Mouse (Mus musculus) hindbrain, embryonic 14.5 days (tissue): ENCODE data around the gene B3gnt7. TPM values are rescaled to one million over a fixed set of nuclear protein-coding genes. Genes with fewer than 3 reads are reported as not detected.

Experiments used
- ATAC-seq: fragments of 200-750 bp; cut with Nextera tagmentation; 2 replicates; pipeline ENCODE4 v1.8.0; 2017; ENCODE audit warnings: moderate number of reproducible peaks, mild to moderate bottlenecking, moderate TSS enrichment, moderate library complexity; ENCODE audit not compliant: low FRiP score
- DNase-seq: peaks from one replicate; pipeline ENCODE4 v3.0.0-alpha.2; 2015; ENCODE audit warnings: low spot score
- H3K27ac ChIP-seq: fragments of 300-500 bp; sonication (generic); 2 replicates; pipeline ENCODE4 v1.5.1; 2014; ENCODE audit warnings: mild to moderate bottlenecking, moderate library complexity
- H3K27me3 ChIP-seq: fragments of 300-500 bp; sonication (generic); 2 replicates; pipeline ENCODE4 v1.6.1; 2014; ENCODE audit warnings: mild to moderate bottlenecking, low read length, mixed read lengths; ENCODE audit not compliant: control insufficient read depth, insufficient read depth
- H3K36me3 ChIP-seq: fragments of 300-500 bp; sonication (generic); replicated peaks from 2 replicates; pipeline ENCODE4 v1.6.1; 2014; ENCODE audit not compliant: control insufficient read depth, insufficient read depth
- H3K4me1 ChIP-seq: fragments of 300-500 bp; sonication (generic); replicated peaks from 2 replicates; pipeline ENCODE4 v1.6.1; 2014; ENCODE audit warnings: antibody characterized with exemption, low read length, mixed read lengths; ENCODE audit not compliant: control insufficient read depth, insufficient read depth
- H3K4me2 ChIP-seq: fragments of 300-500 bp; sonication (generic); replicated peaks from 2 replicates; pipeline ENCODE4 v1.6.1; 2014; ENCODE audit warnings: mild to moderate bottlenecking, moderate library complexity
- H3K4me3 ChIP-seq: fragments of 300-500 bp; sonication (generic); replicated peaks from 2 replicates; pipeline ENCODE4 v1.5.1; 2014; ENCODE audit warnings: mild to moderate bottlenecking, low read length
- H3K9ac ChIP-seq: fragments of 300-500 bp; sonication (generic); 2 replicates; pipeline ENCODE4 v1.6.1; 2014
- H3K9me3 ChIP-seq: fragments of 300-500 bp; sonication (generic); 2 replicates; pipeline ENCODE4 v1.6.1; 2016; ENCODE audit warnings: low read length; ENCODE audit not compliant: control insufficient read depth
- WGBS: fragments of 180-500 bp; shearing (Covaris S2); extraction: QIAGEN DNeasy Blood & Tissue Kit; methylation state at CpG from one replicate; pipeline ENCODE4 v1.1.7; 2014; 5-methylcytosine and 5-hydroxymethylcytosine counted together
- polyA plus RNA-seq: library from polyadenylated mRNA; unstranded; fragments of >200 nt; fragmentation: Nextera tagmentation; extraction: Ambion mirVana; gene quantifications from 2 replicates; pipeline ENCODE4 v1.2.1, GENCODE M21; 2014

B3gnt7 gene
- polyA plus RNA-seq, 1 experiment from 2014 or later, result 7.5 TPM

GRCm38 (mm10) chr1:86309270-86309833 is 6.7 kb downstream of the B3gnt7 start:
- 91% methylated on average over 7 of the region's 7 CpGs for whole genome bisulfite sequencing

DNA sequence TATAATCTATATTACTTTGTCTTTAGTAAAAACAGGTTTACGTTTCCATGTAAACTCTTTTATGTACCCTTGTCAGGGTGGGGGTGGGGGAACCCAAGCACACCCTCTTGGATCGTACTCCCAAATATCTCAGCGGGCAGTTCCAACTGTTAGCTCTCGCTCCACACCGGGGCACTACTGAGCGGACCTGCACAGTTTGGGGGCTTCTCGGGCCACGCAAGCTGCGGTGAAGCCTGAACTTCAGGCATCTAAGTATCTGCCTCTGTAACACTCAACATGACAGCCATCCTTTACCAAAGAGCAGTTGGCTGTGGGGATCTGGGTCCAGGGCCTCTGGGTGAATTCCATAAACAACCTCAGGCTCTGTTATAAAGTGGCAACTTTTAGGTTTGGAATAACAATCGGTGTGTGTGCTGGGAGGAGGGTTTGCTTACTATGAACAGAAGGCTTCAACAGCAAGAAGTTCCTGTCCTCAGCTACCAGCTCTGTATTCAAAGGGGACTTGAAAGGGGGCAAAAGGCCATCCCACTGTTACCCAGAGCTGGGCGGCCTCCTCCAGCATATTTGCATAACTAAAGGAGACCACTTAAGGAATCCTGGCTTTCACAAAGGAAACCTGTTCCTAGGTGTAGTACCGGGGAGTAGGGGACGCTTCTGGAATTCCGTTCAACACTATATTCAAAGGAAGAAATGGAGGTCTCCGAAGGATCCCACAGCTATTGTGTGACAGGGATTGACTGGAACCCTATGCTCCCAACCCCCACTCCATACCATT is 8.1 kb downstream of the B3gnt7 start:
- 11% methylated on average over 15 of the region's 15 CpGs for WGBS
- DNase-seq, result no peak

More at GRCm38 (mm10) chr1:86309270-86309833, 6.7 kb downstream of the B3gnt7 start:
- H3K27me3 ChIP-seq, result peaks cover 8% of the 10 kb centered on the region
- no peak overlapping the region for H3K4me3 ChIP-seq
- H3K9ac ChIP-seq, result no peak overlapping the region
- DNase-seq (no peak), ATAC-seq (no peak)
- H3K4me2 ChIP-seq, result no peak overlapping the region
- 0 out of 2 replicates have a peak, but pooled peaks cover 4% of the 10 kb centered on the region for H3K4me1 ChIP-seq
- no peaks in the 10 kb centered on the region for H3K36me3 ChIP-seq
- H3K9me3 ChIP-seq, result no peaks in the 10 kb centered on the region
- H3K27ac ChIP-seq, result no peak overlapping the region

GRCm38 (mm10) chr1:86311467-86312005 is 8.9 kb downstream of the B3gnt7 start:
- DNase-seq (no peak), ATAC-seq (no peak)
- Histone ChIP-seq H3K4me3 (no peak overlapping the region), H3K9me3 (no peaks in the 10 kb centered on the region), H3K27ac (no peak overlapping the region), H3K9ac (no peak overlapping the region), H3K4me2 (no peak overlapping the region), H3K4me1 (0 out of 2 replicates have a peak, but pooled peaks cover 4% of the 10 kb centered on the region), H3K27me3 (no peaks in the 10 kb centered on the region), H3K36me3 (no peaks in the 10 kb centered on the region)
- 20% methylated on average over 10 of the region's 10 CpGs for WGBS

More for the DNA sequence above, 8.1 kb downstream of the B3gnt7 start:
- H3K27me3 ChIP-seq, result no peaks in the 10 kb centered on the region
- no peak overlapping the region for H3K9ac ChIP-seq
- H3K36me3 ChIP-seq, result no peaks in the 10 kb centered on the region
- H3K27ac ChIP-seq, result no peak overlapping the region
- 0 out of 2 replicates have a peak, but pooled peaks cover 4% of the 10 kb centered on the region for H3K4me1 ChIP-seq
- ATAC-seq, result no peak
- H3K9me3 ChIP-seq, result no peaks in the 10 kb centered on the region
- no peak overlapping the region for H3K4me2 ChIP-seq
- H3K4me3 ChIP-seq, result no peak overlapping the region

DNA sequence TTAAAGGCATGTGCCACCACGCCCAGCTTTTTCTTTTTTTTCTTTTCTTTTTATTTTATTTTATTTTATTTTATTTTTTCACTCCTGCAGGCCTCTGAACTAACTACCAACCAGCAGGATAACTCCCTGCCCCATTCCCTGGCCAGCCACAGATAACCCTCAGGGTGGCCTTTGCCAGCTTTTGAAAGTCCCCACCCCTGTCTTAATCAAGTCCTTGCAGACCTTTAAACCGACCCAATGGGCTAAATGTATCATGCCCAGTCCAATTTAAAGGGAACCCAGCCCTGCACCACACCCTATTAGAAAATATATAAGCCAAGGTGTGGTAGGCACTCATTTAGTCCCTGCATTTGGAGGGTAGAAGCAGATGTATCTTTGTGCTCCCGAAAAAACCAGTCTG is 9.6 kb downstream of the B3gnt7 start:
- Histone ChIP-seq H3K4me2 (no peak overlapping the region), H3K27ac (no peak overlapping the region), H3K4me1 (0 out of 2 replicates have a peak, but pooled peaks cover 4% of the 10 kb centered on the region), H3K27me3 (no peaks in the 10 kb centered on the region), H3K36me3 (no peaks in the 10 kb centered on the region), H3K9ac (no peak overlapping the region), H3K9me3 (no peaks in the 10 kb centered on the region), H3K4me3 (no peak overlapping the region)
- 82% methylated on average over 3 of the region's 3 CpGs for WGBS
- ATAC-seq, result no peak
- DNase-seq, result no peak

DNA sequence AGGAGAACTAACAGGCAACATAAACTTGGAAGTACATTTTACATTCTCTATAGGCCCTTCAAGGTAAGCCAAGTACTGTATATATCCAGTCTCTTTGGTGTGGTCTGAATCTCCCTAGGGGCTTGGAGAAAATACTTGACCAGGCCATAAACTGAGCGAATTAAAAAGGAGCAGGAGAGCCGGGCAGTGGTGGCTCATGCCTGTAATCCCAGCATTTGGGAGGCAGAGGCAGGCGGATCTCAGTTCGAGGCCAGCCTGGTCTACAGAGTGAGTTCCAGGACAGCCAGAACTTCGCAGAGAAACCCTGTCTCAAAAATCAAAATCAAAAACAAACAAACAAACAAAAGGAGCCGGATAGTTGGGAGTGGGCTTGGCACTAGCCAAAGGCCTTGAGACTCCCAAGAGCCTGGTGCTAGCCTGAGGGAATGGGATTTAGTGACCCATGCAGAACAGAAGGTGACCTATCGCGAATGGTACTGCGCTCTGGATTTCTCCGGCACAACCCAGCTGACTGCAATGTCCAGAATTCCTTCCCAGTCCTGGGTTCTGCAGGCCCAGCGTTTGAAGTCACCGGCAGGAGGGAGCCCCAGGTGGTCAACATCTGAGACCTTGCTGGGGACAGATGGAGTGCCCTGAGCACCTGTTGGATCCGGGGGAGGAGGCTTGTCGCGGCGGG is 10.6 kb downstream of the B3gnt7 start:
- H3K4me3 ChIP-seq, result no peak overlapping the region
- H3K4me1 ChIP-seq, result 0 out of 2 replicates have a peak, but pooled peaks cover 4% of the 10 kb centered on the region
- no peaks in the 10 kb centered on the region for H3K9me3 ChIP-seq
- H3K36me3 ChIP-seq, result no peaks in the 10 kb centered on the region
- H3K9ac ChIP-seq, result no peak overlapping the region
- no peak overlapping the region for H3K4me2 ChIP-seq
- no peaks in the 10 kb centered on the region for H3K27me3 ChIP-seq
- ATAC-seq (no peak), DNase-seq (no peak)
- WGBS, result 49% methylated on average over 16 of the region's 16 CpGs
- no peak overlapping the region for H3K27ac ChIP-seq

DNA sequence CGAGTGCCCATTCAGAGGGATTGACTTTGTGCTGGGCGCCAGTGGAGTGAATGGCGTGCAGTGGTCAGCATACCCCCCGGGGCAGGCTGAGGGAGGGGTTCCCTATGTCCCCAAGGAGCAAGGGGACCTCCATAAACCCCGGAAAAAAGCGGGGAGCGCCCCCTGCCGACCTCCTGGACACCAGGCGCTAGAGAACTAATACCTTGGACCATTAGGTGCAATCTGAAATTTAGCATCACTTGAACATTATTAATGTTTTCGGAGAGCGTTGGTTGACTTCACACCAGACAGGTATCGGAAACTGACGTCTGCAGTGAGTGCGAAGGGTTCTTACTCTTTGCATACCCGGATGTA is 11.1 kb downstream of the B3gnt7 start:
- no peak for ATAC-seq

DNA sequence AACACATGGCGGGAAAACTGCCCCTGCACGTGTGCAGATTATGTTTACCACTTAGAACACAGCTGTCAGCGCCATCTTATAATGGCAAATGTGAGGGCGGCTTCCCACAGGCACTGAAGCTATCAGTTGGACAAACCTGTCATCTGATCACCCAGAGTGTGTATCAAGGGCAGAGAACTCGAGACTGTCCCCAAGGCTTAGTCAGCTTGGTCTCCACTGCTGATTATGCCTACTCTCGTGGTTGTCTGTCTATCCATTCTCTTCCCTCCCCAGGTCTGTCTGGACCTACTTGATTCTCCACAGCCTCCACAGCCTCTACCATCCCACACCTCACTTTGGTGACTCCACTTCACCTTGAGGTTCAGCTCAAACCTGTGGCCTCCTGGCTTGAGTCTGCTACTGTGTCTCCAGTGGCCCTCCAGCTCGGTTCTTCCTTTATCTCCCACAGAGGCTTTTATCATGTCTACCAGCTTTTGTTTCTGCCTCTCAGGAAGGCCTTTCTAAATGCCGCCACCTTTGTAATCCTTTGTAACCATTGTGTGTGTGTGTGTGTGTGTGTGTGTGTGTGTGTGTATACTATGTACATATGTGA is 18.3 kb downstream of the B3gnt7 start:
- Histone ChIP-seq H3K9ac (no peak overlapping the region), H3K27me3 (no peaks in the 10 kb centered on the region), H3K4me3 (no peak overlapping the region), H3K4me2 (no peak overlapping the region), H3K36me3 (no peaks in the 10 kb centered on the region), H3K4me1 (no peaks in the 10 kb centered on the region), H3K27ac (no peak overlapping the region), H3K9me3 (no peaks in the 10 kb centered on the region)
- DNase-seq, result no peak
- ATAC-seq, result no peak
- 91% methylated on average over 6 of the region's 8 CpGs for WGBS

More for the DNA sequence above, 11.1 kb downstream of the B3gnt7 start:
- Histone ChIP-seq H3K9ac (no peak overlapping the region), H3K27me3 (no peaks in the 10 kb centered on the region), H3K4me3 (no peak overlapping the region), H3K27ac (no peak overlapping the region), H3K4me2 (no peak overlapping the region), H3K9me3 (no peaks in the 10 kb centered on the region), H3K36me3 (no peaks in the 10 kb centered on the region), H3K4me1 (0 out of 2 replicates have a peak, but pooled peaks cover 4% of the 10 kb centered on the region)
- WGBS, result 27% methylated on average over 15 of the region's 15 CpGs
- DNase-seq, result no peak

GRCm38 (mm10) chr1:86336330-86336729 is 33.7 kb downstream of the B3gnt7 start:
- DNase-seq, result no peak
- no peak overlapping the region for H3K9ac ChIP-seq
- no peaks in the 10 kb centered on the region for H3K4me1 ChIP-seq
- no peak overlapping the region for H3K4me3 ChIP-seq
- no peak overlapping the region for H3K4me2 ChIP-seq
- no peak for ATAC-seq
- no peaks in the 10 kb centered on the region for H3K27me3 ChIP-seq
- no peaks in the 10 kb centered on the region for H3K9me3 ChIP-seq
- H3K36me3 ChIP-seq, result no peaks in the 10 kb centered on the region
- no peak overlapping the region for H3K27ac ChIP-seq
- WGBS, result 48% methylated on average over 2 of the region's 2 CpGs
